Mouse (Mus musculus) heart, embryonic 12.5 days (tissue): ENCODE results near the gene Cryab. TPM values are rescaled to one million over a fixed set of nuclear protein-coding genes. Genes with fewer than 3 reads are reported as not detected.

Source experiments
- ATAC-seq: fragments of 200-750 bp; cut with Nextera tagmentation; 2 replicates; pipeline ENCODE4 v1.8.0; 2017; ENCODE audit warnings: moderate TSS enrichment, moderate library complexity; ENCODE audit not compliant: insufficient number of reproducible peaks, low FRiP score
- H3K27ac ChIP-seq: fragments of 300-500 bp; sonication (generic); 2 replicates; pipeline ENCODE4 v1.5.1; 2016; ENCODE audit warnings: mild to moderate bottlenecking, moderate library complexity; ENCODE audit not compliant: poor library complexity, severe bottlenecking
- H3K27me3 ChIP-seq: fragments of 300-500 bp; sonication (generic); replicated peaks from 2 replicates; pipeline ENCODE4 v1.6.1; 2016; ENCODE audit warnings: mild to moderate bottlenecking, moderate library complexity
- H3K36me3 ChIP-seq: fragments of 300-500 bp; sonication (generic); 2 replicates; pipeline ENCODE4 v1.6.1; 2016; ENCODE audit warnings: mild to moderate bottlenecking, moderate library complexity
- H3K4me1 ChIP-seq: fragments of 300-500 bp; sonication (generic); replicated peaks from 2 replicates; pipeline ENCODE4 v1.6.1; 2016; ENCODE audit warnings: mild to moderate bottlenecking
- H3K4me2 ChIP-seq: fragments of 300-500 bp; sonication (generic); 2 replicates; pipeline ENCODE4 v1.6.1; 2016; ENCODE audit warnings: mild to moderate bottlenecking, moderate library complexity
- H3K4me3 ChIP-seq: fragments of 300-500 bp; sonication (generic); 2 replicates; pipeline ENCODE4 v1.5.1; 2016; ENCODE audit warnings: mild to moderate bottlenecking
- H3K9ac ChIP-seq: fragments of 300-500 bp; sonication (generic); 2 replicates; pipeline ENCODE4 v1.6.1; 2016; ENCODE audit warnings: mild to moderate bottlenecking, moderate library complexity
- H3K9me3 ChIP-seq: fragments of 300-500 bp; sonication (generic); replicated peaks from 2 replicates; pipeline ENCODE4 v1.6.1; 2016; ENCODE audit warnings: mild to moderate bottlenecking, moderate library complexity
- WGBS: fragments of 180-500 bp; shearing (Covaris S2); methylation state at CpG from one replicate; pipeline ENCODE4 v1.1.7; 2016; 5-methylcytosine and 5-hydroxymethylcytosine counted together
- polyA plus RNA-seq: library from polyadenylated mRNA; unstranded; fragments of >200 nt; fragmentation: Nextera tagmentation; extraction: Ambion mirVana; gene quantifications from 2 replicates; pipeline ENCODE4 v1.2.1, GENCODE M21; 2016

The Cryab gene
- polyA plus RNA-seq, 1 experiment from 2014 or later, result 1,032 TPM

GRCm38 (mm10) chr9:50725921-50726590 lies 25.1 kb upstream of the Cryab start:
- no peak for ATAC-seq
- peaks cover 56% of the 10 kb centered on the region for H3K4me1 ChIP-seq
- peak overlapping the region; percentile 70 for H3K27ac ChIP-seq
- H3K9me3 ChIP-seq, result no peaks in the 10 kb centered on the region
- H3K4me3 ChIP-seq, result no peak overlapping the region
- no peak overlapping the region; the same call in 1 of the 2 replicates for H3K9ac ChIP-seq
- peak overlapping the region; percentile 89 for H3K4me2 ChIP-seq
- H3K36me3 ChIP-seq, result no peaks in the 10 kb centered on the region
- H3K27me3 ChIP-seq, result no peaks in the 10 kb centered on the region
- WGBS, result 40% methylated on average over 8 of the region's 8 CpGs

- Histone ChIP-seq H3K9me3 (no peaks in the 10 kb centered on the region), H3K36me3 (no peaks in the 10 kb centered on the region), H3K4me2 (peak overlapping the region; percentile 89), H3K9ac (peak overlapping the region; percentile 79), H3K27ac (peak overlapping the region; percentile 70), H3K4me3 (peak overlapping the region; percentile 57), H3K4me1 (peaks cover 50% of the 10 kb centered on the region), H3K27me3 (no peaks in the 10 kb centered on the region)
- 4% methylated on average over 30 of the region's 30 CpGs for WGBS
- ATAC-seq, result peak; percentile 31; the same call in 1 of the 2 replicates
Measured at GRCm38 (mm10) chr9:50727171-50727924, 23.8 kb upstream of the Cryab start.

GRCm38 (mm10) chr9:50727925-50728651 lies 23.0 kb upstream of the Cryab start:
- H3K27ac ChIP-seq, result peak overlapping the region; percentile 70
- H3K4me1 ChIP-seq, result peaks cover 49% of the 10 kb centered on the region
- ATAC-seq, result peak; percentile 83

GRCm38 (mm10) chr9:50729600-50729999 lies 21.5 kb upstream of the Cryab start:
- WGBS, result 31% methylated on average over 4 of the region's 4 CpGs
- Histone ChIP-seq H3K36me3 (no peaks in the 10 kb centered on the region), H3K27me3 (no peaks in the 10 kb centered on the region), H3K4me3 (no peak overlapping the region), H3K27ac (no peak overlapping the region), H3K4me1 (peaks cover 40% of the 10 kb centered on the region), H3K9me3 (no peaks in the 10 kb centered on the region), H3K4me2 (no peak overlapping the region), H3K9ac (no peak overlapping the region)
- ATAC-seq, result no peak

More at GRCm38 (mm10) chr9:50727925-50728651, 23.0 kb upstream of the Cryab start:
- no peaks in the 10 kb centered on the region for H3K36me3 ChIP-seq
- H3K4me3 ChIP-seq, result peak overlapping the region; percentile 57
- WGBS, result under 1% methylated on average over 45 of the region's 45 CpGs
- no peaks in the 10 kb centered on the region for H3K9me3 ChIP-seq
- H3K27me3 ChIP-seq, result no peaks in the 10 kb centered on the region
- peak overlapping the region; percentile 89 for H3K4me2 ChIP-seq
- peak overlapping the region; percentile 79 for H3K9ac ChIP-seq

GRCm38 (mm10) chr9:50732560-50732959 lies 18.6 kb upstream of the Cryab start:
- Histone ChIP-seq H3K36me3 (no peaks in the 10 kb centered on the region), H3K4me1 (peaks cover 15% of the 10 kb centered on the region), H3K4me2 (no peak overlapping the region), H3K9ac (peak overlapping the region; percentile 5; the same call in 1 of the 2 replicates), H3K27ac (no peak overlapping the region), H3K4me3 (no peak overlapping the region), H3K27me3 (no peaks in the 10 kb centered on the region), H3K9me3 (no peaks in the 10 kb centered on the region)
- ATAC-seq, result no peak
- WGBS, result 41% methylated on average over 4 of the region's 4 CpGs

GRCm38 (mm10) chr9:50734989-50735388 lies 16.1 kb upstream of the Cryab start:
- H3K36me3 ChIP-seq, result no peaks in the 10 kb centered on the region
- H3K4me2 ChIP-seq, result peak overlapping the region; percentile 31
- H3K27ac ChIP-seq, result no peak overlapping the region
- H3K4me3 ChIP-seq, result no peak overlapping the region
- no peak for ATAC-seq
- no peaks in the 10 kb centered on the region for H3K9me3 ChIP-seq
- no peaks in the 10 kb centered on the region for H3K27me3 ChIP-seq
- no peak overlapping the region for H3K9ac ChIP-seq
- H3K4me1 ChIP-seq, result peaks cover 23% of the 10 kb centered on the region
- WGBS, result 4% methylated on average over 9 of the region's 9 CpGs

- ATAC-seq, result peak; percentile 97
- Histone ChIP-seq H3K4me2 (peak within 1 kb of the TSS; percentile 70), H3K4me3 (peak within 1 kb of the TSS; percentile 39), H3K9me3 (no peaks in the 10 kb centered on the region), H3K4me1 (peaks cover 19% of the 10 kb centered on the region; the same call in 1 of the 2 replicates), H3K27me3 (no peaks in the 10 kb centered on the region), H3K27ac (peak within 1 kb of the TSS; percentile 57; the same call in 1 of the 2 replicates), H3K9ac (no peak within 1 kb of the TSS), H3K36me3 (no peaks in the 10 kb centered on the region)
- WGBS, result 12% methylated on average over 36 of the region's 36 CpGs
Measured at GRCm38 (mm10) chr9:50738914-50739870, 11.9 kb upstream of the Cryab start, which contains the start of gene Dixdc1. Gene Dixdc1 (minus strand): TSS chr9:50739517.

GRCm38 (mm10) chr9:50740867-50741784 lies 10.0 kb upstream of the Cryab start:
- WGBS, result 82% methylated on average over 14 of the region's 14 CpGs
- Histone ChIP-seq H3K9ac (no peak overlapping the region), H3K27me3 (no peaks in the 10 kb centered on the region), H3K36me3 (no peaks in the 10 kb centered on the region), H3K4me3 (no peak overlapping the region), H3K4me2 (no peak overlapping the region), H3K4me1 (peaks cover 22% of the 10 kb centered on the region; the same call in 1 of the 2 replicates), H3K27ac (no peak overlapping the region), H3K9me3 (no peaks in the 10 kb centered on the region)
- no peak for ATAC-seq

- H3K4me1 ChIP-seq, result peaks cover 34% of the 10 kb centered on the region
- no peaks in the 10 kb centered on the region for H3K9me3 ChIP-seq
- no peak overlapping the region for H3K4me2 ChIP-seq
- no peak overlapping the region for H3K27ac ChIP-seq
- 74% methylated on average over 3 of the region's 3 CpGs for WGBS
- H3K4me3 ChIP-seq, result no peak overlapping the region
- H3K36me3 ChIP-seq, result no peaks in the 10 kb centered on the region
- H3K9ac ChIP-seq, result no peak overlapping the region
- H3K27me3 ChIP-seq, result no peaks in the 10 kb centered on the region
- ATAC-seq, result no peak
Measured at GRCm38 (mm10) chr9:50742261-50742660, 8.9 kb upstream of the Cryab start.
